10 mouse cellular contexts compared by ENCODE assay signal in the genomic region with DNA sequence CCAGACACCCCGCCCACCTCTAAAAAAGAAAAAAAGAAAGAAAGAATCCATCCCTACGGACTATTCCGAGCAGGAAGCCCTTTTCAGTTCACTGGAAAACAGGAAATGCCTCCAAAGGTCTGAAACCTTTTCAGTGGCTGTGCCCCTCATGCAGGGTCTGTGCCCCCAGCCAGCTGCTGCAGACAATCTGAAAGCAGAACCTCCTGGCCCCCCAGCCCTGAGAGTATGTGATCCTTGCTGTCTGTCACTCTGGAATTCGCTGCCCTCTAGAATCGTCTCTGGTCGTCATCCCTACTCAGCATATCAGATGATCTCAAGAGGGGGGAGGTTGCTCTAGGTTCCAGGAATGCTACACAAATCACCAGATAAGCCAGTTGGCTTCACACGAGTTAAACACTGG.
DNase-seq lines count a peak whose midpoint lies in the region; ATAC-seq and TF ChIP-seq lines count a peak whose summit lies in the region.
"Had no signal": no experiment of that assay in that cellular context is flagged by ENCODE, and none has a peak within 500 bp of the region (broad histone marks: within the 10 kb centered on the region; RNA-seq: fewer than 3 reads in every experiment).

No protein-coding gene starts in this region.

- no peak overlapping the region for H3K4me3 ChIP-seq in lung, embryonic 14.5 days (ENCODE audit: low read depth, low read length)
- H3K4me3 ChIP-seq in heart, embryonic 15.5 days, result no peak overlapping the region
- H3K4me3 ChIP-seq in layer of hippocampus, adult 2 months, result no peak overlapping the region

- H3K36me3 ChIP-seq in lung, embryonic 14.5 days (ENCODE audit: insufficient read depth), result no peaks in the 10 kb centered on the region
- no peaks in the 10 kb centered on the region for H3K36me3 ChIP-seq in heart, embryonic 15.5 days

- no peak for ATAC-seq in lung, embryonic 14.5 days (ENCODE audit: insufficient read depth)
- ATAC-seq in heart, embryonic 15.5 days (replicated peaks; ENCODE audit: insufficient number of reproducible peaks, insufficient read depth, low FRiP score, low read depth), result no peak
- ATAC-seq in monocyte, adult 5-6 weeks (replicated peaks; ENCODE audit: insufficient number of reproducible peaks, low FRiP score, low TSS enrichment, poor library complexity, severe bottlenecking), result no peak
- ATAC-seq: forebrain, embryonic 16.5 days; intestine, embryonic 16.5 days had no signal

- no peak for TF ChIP-seq CTCF in lung, embryonic 14.5 days (IDR thresholded peaks at IDR 0.05; ENCODE audit: low read depth)
- no peak for TF ChIP-seq CTCF in layer of hippocampus, adult 2 months (conservative IDR thresholded peaks at IDR 0.05)

- H3K4me1 ChIP-seq in lung, embryonic 14.5 days (ENCODE audit: insufficient read depth), result peaks cover 6% of the 10 kb centered on the region; the same call in 1 of the 2 replicates
- H3K4me1 ChIP-seq in heart, embryonic 15.5 days (replicated peaks), result peaks cover 16% of the 10 kb centered on the region

- H3K9ac ChIP-seq in lung, embryonic 14.5 days, result no peak overlapping the region
- no peak overlapping the region for H3K9ac ChIP-seq in heart, embryonic 15.5 days

- no peak overlapping the region for H3K27ac ChIP-seq in lung, embryonic 14.5 days (ENCODE audit: low read depth)
- H3K27ac ChIP-seq in heart, embryonic 15.5 days, result peak overlapping the region; percentile 25; the same call in 1 of the 2 replicates
- H3K27ac ChIP-seq in layer of hippocampus, adult 2 months, result no peak overlapping the region
- H3K27ac ChIP-seq: macrophage had no signal

- H3K27me3 ChIP-seq in lung, embryonic 14.5 days (ENCODE audit: insufficient read depth, low read length), result no peaks in the 10 kb centered on the region
- no peaks in the 10 kb centered on the region; the same call in 1 of the 2 replicates for H3K27me3 ChIP-seq in heart, embryonic 15.5 days

- H3K9me3 ChIP-seq in lung, embryonic 14.5 days (ENCODE audit: low read depth, low read length), result no peaks in the 10 kb centered on the region
- no peaks in the 10 kb centered on the region for H3K9me3 ChIP-seq in heart, embryonic 15.5 days (replicated peaks)

- DNase-seq in lung, embryonic 14.5 days, result peak; percentile 30
- no peak for DNase-seq in lung, postnatal 25 days (ENCODE audit: low spot score)
- DNase-seq in kidney, postnatal 14 days, result peak; percentile 57
- DNase-seq in right cerebral cortex, postnatal 25 days, result no peak
- no peak for DNase-seq in layer of hippocampus, adult 2 months (ENCODE audit: low spot score in 2 of 2)

- peak overlapping the region; percentile 23; the same call in 1 of the 2 replicates for H3K4me2 ChIP-seq in lung, embryonic 14.5 days
- H3K4me2 ChIP-seq in heart, embryonic 15.5 days, result peak overlapping the region; percentile 30; the same call in 1 of the 2 replicates

- 22% methylated on average over 7 of the region's 7 CpGs for WGBS in lung, embryonic 14.5 days
- 23% methylated on average over 7 of the region's 7 CpGs for WGBS in heart, embryonic 15.5 days

Comparison
In these comparisons a context has a peak if more than half of its experiments do, and no peak if none do; other contexts are left out.
1. DNase-seq: peak in lung, embryonic 14.5 days (single experiment) and kidney, postnatal 14 days (single experiment); none in lung, postnatal 25 days (single experiment), right cerebral cortex, postnatal 25 days (single experiment) and layer of hippocampus, adult 2 months (0 of 2).